Mouse (Mus musculus) cerebellum, adult 2 months (tissue): ENCODE measurements around the gene Cmc1.

Source experiments
- CTCF ChIP-seq: fragments of 200-500 bp; IDR thresholded peaks from 2 replicates; pipeline ENCODE4 v1.5.1; 2011; ENCODE audit warnings: low read depth, mild to moderate bottlenecking, control low read depth, low read length, moderate library complexity, borderline replicate concordance; ENCODE audit not compliant: insufficient read depth
- POLR2A ChIP-seq: fragments of 200-500 bp; IDR thresholded peaks from 2 replicates; pipeline ENCODE4 v1.6.1; 2011; ENCODE audit warnings: low read length, control low read depth, borderline replicate concordance; ENCODE audit not compliant: insufficient read depth

DNA sequence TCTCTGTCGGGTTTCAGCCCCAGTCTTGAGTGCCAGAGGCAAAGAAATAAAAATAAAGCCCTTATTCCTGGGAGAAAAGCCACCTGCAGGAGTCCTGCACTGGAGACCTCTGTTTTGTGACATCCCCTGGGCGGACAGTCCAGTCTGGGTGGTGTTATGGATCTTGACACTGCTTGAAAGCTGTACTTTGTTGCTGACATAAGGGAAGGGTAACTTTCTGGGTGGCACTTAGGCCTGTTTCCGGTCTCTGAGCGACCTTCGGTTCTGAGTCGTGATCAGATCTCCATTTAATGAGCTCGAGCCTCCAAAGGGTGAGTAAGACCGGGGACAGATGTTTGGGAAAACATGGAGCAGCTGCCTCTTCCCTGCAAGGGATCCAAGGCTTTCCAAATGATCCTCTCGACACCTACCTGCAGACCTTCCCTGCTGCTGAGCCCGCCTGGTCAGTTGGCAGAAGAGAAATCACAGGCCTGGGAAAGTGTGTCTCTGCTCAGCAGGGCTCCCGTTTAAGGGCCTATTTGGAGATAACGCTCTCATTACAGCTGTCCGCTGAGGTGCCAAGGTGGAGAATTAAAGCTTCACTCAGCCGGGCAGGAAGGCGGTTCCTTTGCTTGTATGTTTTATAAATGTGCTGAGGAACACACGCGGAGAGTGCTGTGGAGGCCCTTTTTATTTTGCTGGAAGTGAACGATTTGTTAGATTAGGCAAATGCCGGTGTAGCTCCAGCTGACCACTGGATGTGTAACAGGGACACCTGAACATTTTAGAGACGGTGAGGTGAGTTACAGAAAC lies 648 bp upstream of the Cmc1 start:
- TF ChIP-seq CTCF (no peak), POLR2A (no peak)
